Mouse (Mus musculus) CD4-positive, CD25-positive, alpha-beta regulatory T cell, adult 4 months (primary cell): Measurements from ENCODE around the gene Gabrr1. TPM values are rescaled to one million over a fixed set of nuclear protein-coding genes. Genes with fewer than 3 reads are reported as not detected.

Source experiments
- ATAC-seq: one replicate; pipeline ENCODE4 v1.8.0; 2017
- polyA plus RNA-seq, 2 experiments: library from polyadenylated mRNA; unstranded; fragments of 100-300 nt; shearing (Covaris generic); gene quantifications; one replicate each; pipeline ENCODE4 v1.2.1; 2017

Gene Gabrr1
- polyA plus RNA-seq, 2 experiments from 2014 or later = not detected

DNA sequence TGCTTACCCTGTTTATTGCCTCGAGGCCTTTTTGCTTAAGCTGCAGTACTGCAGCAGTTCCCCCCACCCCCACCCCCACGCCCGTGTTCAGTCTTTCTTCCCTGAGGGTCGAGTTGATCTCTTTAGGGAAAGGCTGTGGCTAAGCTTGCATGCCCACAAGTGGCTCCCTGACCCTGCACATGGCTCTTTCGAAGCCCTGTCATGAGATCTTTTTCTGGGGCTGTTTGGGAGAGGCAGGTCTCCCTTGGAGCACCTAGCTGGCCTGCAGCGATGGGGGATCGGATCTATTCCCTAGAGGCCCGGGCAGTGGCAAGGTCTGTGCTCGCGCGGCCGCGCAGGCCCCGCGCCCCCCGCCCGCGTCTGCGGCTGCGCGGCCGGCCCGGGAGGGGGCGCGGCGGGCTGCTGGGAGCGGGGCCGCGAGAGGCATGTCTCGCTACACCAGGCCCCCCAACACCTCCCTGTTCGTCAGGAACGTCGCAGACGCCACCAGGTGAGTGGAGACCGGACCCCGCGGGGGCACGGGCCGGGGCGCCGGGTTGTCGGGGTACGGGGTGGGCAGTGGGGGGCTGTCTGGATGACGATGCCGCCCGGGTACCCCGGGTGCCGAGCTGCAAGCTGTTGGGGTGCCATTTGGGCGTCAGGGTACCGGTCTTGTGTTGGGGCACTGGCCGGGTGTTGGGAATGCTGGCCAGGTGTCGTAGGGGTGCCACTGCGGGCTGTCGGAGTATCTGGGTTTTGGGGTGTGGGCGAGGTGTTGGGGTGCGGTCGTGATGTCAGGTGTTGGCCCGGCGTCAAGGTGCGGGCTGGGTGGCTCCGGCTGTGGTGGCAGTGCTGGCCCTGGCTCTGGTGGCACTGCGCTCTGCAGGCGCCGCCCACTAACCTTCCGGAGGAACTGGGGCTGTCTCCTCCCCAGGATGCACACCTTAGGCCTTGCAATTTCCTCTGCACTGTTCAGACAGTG lies 76.8 kb downstream of the Gabrr1 start, which contains the start of gene Srsf12:
Gene Srsf12 (plus strand): TSS at position 111 of the 961 bp plus-strand sequence.
- ATAC-seq = peak; percentile 98

Other genes with a start within 250 kb of the Gabrr1 start
- 1 to 10 TPM; 2.2 TPM for gene Ankrd6, start 181.7 kb upstream of the Gabrr1 start, polyA plus RNA-seq
- gene Rragd, start 149.5 kb upstream of the Gabrr1 start, polyA plus RNA-seq = 1 to 10 TPM; 4.7 to 6.2 TPM
- 10 to 100 TPM; 35.2 to 37.1 TPM for gene Ube2j1, start 101.1 kb upstream of the Gabrr1 start, polyA plus RNA-seq
- 10 to 100 TPM; 24.2 to 27.1 TPM for gene Gabrr2, start 69.5 kb upstream of the Gabrr1 start, polyA plus RNA-seq
- not detected for gene Pm20d2, start 57.2 kb downstream of the Gabrr1 start, polyA plus RNA-seq
- 1 to 10 TPM; 3.5 to 4.2 TPM for gene Srsf12, start 76.5 kb downstream of the Gabrr1 start, polyA plus RNA-seq
- 100 to 1,000 TPM in 1 of 2 experiments, 10 to 100 TPM in 1; 64.6 to 103 TPM for gene Pnrc1, start 157.6 kb downstream of the Gabrr1 start, polyA plus RNA-seq
- gene Rngtt, start 177.8 kb downstream of the Gabrr1 start, polyA plus RNA-seq = 10 to 100 TPM; 62.4 to 63.0 TPM